Mouse (Mus musculus) MEL (cell line): ENCODE measurements around the gene Pde7b. TPM values are rescaled to one million over a fixed set of nuclear protein-coding genes. Genes with fewer than 3 reads are reported as not detected.

Experiments used
- DNase-seq: peaks from one replicate; pipeline ENCODE4 v3.0.0; 2011; ENCODE audit warnings: low read depth, low spot score
- H3K27ac ChIP-seq: 2 replicates; pipeline ENCODE4 v1.5.1; 2012; ENCODE audit warnings: low read depth, mild to moderate bottlenecking, control low read depth, low read length, moderate library complexity; ENCODE audit not compliant: control insufficient read depth
- H3K27me3 ChIP-seq, 2 experiments: fragments of 150-350 bp in 1 of 2; sonication (generic) in 1 of 2; 2 replicates each; pipeline ENCODE4 v1.6.1; 2012; ENCODE audit warnings: low read length in 2 of 2, mild to moderate bottlenecking in 2 of 2, improper control_type of control experiment in 1 of 2, moderate library complexity in 1 of 2; ENCODE audit not compliant: insufficient read depth in 2 of 2, control insufficient read depth in 1 of 2
- H3K36me3 ChIP-seq, 2 experiments: 2 replicates each; pipeline ENCODE4 v1.6.1; 2012 to 2014; ENCODE audit warnings: low read length in 2 of 2, improper control_type of control experiment in 1 of 2, inconsistent platforms in 1 of 2, mild to moderate bottlenecking in 1 of 2; ENCODE audit not compliant: insufficient read depth in 2 of 2, control insufficient read depth in 1 of 2
- H3K4me1 ChIP-seq, 2 experiments: fragments of 150-350 bp in 1 of 2; sonication (generic) in 1 of 2; 2 replicates each; pipeline ENCODE4 v1.6.1; 2012; ENCODE audit warnings: low read length in 2 of 2, improper control_type of control experiment in 1 of 2, mild to moderate bottlenecking in 1 of 2; ENCODE audit not compliant: insufficient read depth in 2 of 2, control insufficient read depth in 1 of 2
- H3K4me3 ChIP-seq, 2 experiments: fragments of 150-350 bp in 1 of 2; sonication (generic) in 1 of 2; 2 replicates each; pipeline ENCODE4 v1.5.1; 2012; ENCODE audit warnings: low read depth in 2 of 2, low read length in 2 of 2, mild to moderate bottlenecking in 2 of 2, moderate library complexity in 2 of 2, control low read depth in 1 of 2, improper control_type of control experiment in 1 of 2; ENCODE audit not compliant: control insufficient read depth in 1 of 2, insufficient read depth in 1 of 2
- H3K79me2 ChIP-seq: 2 replicates; pipeline ENCODE4 v1.6.1; 2012; ENCODE audit warnings: mild to moderate bottlenecking, low read length, moderate library complexity; ENCODE audit not compliant: control insufficient read depth, poor library complexity, insufficient read depth
- H3K9ac ChIP-seq: 2 replicates; pipeline ENCODE4 v1.6.1; 2012; ENCODE audit warnings: low read depth, mild to moderate bottlenecking, control low read depth, low read length, moderate library complexity; ENCODE audit not compliant: control insufficient read depth, poor library complexity, severe bottlenecking
- H3K9me3 ChIP-seq: fragments of 150-350 bp; sonication (generic); replicated peaks from 2 replicates; pipeline ENCODE4 v1.6.1; 2012; ENCODE audit warnings: mild to moderate bottlenecking, low read length, improper control_type of control experiment, moderate library complexity; ENCODE audit not compliant: insufficient read depth
- BHLHE40 ChIP-seq: IDR thresholded peaks from 2 replicates; pipeline ENCODE4 v1.6.1; 2012; ENCODE audit warnings: low read depth, mild to moderate bottlenecking, inconsistent platforms, low read length, improper control_type of control experiment, borderline replicate concordance
- CTCF ChIP-seq, 3 experiments: IDR thresholded peaks in 2 of 3; conservative IDR thresholded peaks in 1 of 3; 2 replicates each; pipeline ENCODE4 v1.5.1; 2011 to 2012; ENCODE audit warnings: low read length in 3 of 3, low read depth in 2 of 3, mild to moderate bottlenecking in 2 of 3, improper control_type of control experiment in 1 of 3, inconsistent platforms in 1 of 3, mixed read lengths in 1 of 3, moderate library complexity in 1 of 3; ENCODE audit not compliant: control insufficient read depth in 1 of 3, insufficient read depth in 1 of 3, poor library complexity in 1 of 3, severe bottlenecking in 1 of 3
- E2F4 ChIP-seq: IDR thresholded peaks from 2 replicates; pipeline ENCODE4 v1.6.1; 2011; ENCODE audit warnings: low read depth, low read length, improper control_type of control experiment, borderline replicate concordance
- ELF1 ChIP-seq: IDR thresholded peaks from 2 replicates; pipeline ENCODE4 v1.6.1; 2014; ENCODE audit warnings: low read depth, mild to moderate bottlenecking, inconsistent platforms, low read length, improper control_type of control experiment, moderate library complexity
- EP300 ChIP-seq, 2 experiments: IDR thresholded peaks; 2 replicates each; pipeline ENCODE4 v1.6.1; 2011; ENCODE audit warnings: improper control_type of control experiment in 2 of 2, low read length in 2 of 2, low read depth in 1 of 2, mild to moderate bottlenecking in 1 of 2
- ETS1 ChIP-seq: IDR thresholded peaks from 2 replicates; pipeline ENCODE4 v1.6.1; 2012; ENCODE audit warnings: low read depth, mild to moderate bottlenecking, inconsistent platforms, low read length, improper control_type of control experiment, moderate library complexity
- GABPA ChIP-seq: IDR thresholded peaks from 2 replicates; pipeline ENCODE4 v1.6.1; 2012; ENCODE audit warnings: low read depth, mild to moderate bottlenecking, inconsistent platforms, low read length, improper control_type of control experiment, moderate library complexity
- GATA1 ChIP-seq: IDR thresholded peaks from 2 replicates; pipeline ENCODE4 v1.6.1; 2011; ENCODE audit warnings: low read depth, low read length, improper control_type of control experiment
- JUND ChIP-seq: IDR thresholded peaks from 2 replicates; pipeline ENCODE4 v1.6.1; 2011; ENCODE audit warnings: low read depth, mild to moderate bottlenecking, improper control_type of control experiment, low read length
- MAFK ChIP-seq: IDR thresholded peaks from 2 replicates; pipeline ENCODE4 v1.6.1; 2011; ENCODE audit warnings: low read depth, mild to moderate bottlenecking, low read length, improper control_type of control experiment, borderline replicate concordance
- MAX ChIP-seq: IDR thresholded peaks from 2 replicates; pipeline ENCODE4 v1.6.1; 2011; ENCODE audit warnings: low read length, improper control_type of control experiment
- MEF2A ChIP-seq: IDR thresholded peaks from 2 replicates; pipeline ENCODE4 v1.6.1; 2014; ENCODE audit warnings: low read depth, mild to moderate bottlenecking, inconsistent platforms, low read length, improper control_type of control experiment; ENCODE audit not compliant: poor library complexity, insufficient replicate concordance, severe bottlenecking; ENCODE audit errors: extremely low read depth
- MXI1 ChIP-seq: IDR thresholded peaks from 2 replicates; pipeline ENCODE4 v1.6.1; 2011; ENCODE audit warnings: mild to moderate bottlenecking, low read depth, low read length, improper control_type of control experiment
- MYB ChIP-seq: IDR thresholded peaks from 2 replicates; pipeline ENCODE4 v1.6.1; 2011; ENCODE audit warnings: mild to moderate bottlenecking, low read depth, low read length, improper control_type of control experiment
- MYC ChIP-seq: IDR thresholded peaks from 2 replicates; pipeline ENCODE4 v1.6.1; 2011; ENCODE audit warnings: low read depth, mild to moderate bottlenecking, low read length, improper control_type of control experiment, moderate library complexity
- NELFE ChIP-seq: IDR thresholded peaks from 2 replicates; pipeline ENCODE4 v1.6.1; 2011; ENCODE audit warnings: low read depth, low read length, improper control_type of control experiment
- POLR2A ChIP-seq, 2 experiments: IDR thresholded peaks; 2 replicates each; pipeline ENCODE4 v1.6.1; 2011 to 2012; ENCODE audit warnings: low read length in 2 of 2, mild to moderate bottlenecking in 2 of 2, control low read depth in 1 of 2, improper control_type of control experiment in 1 of 2, low read depth in 1 of 2, moderate library complexity in 1 of 2; ENCODE audit not compliant: control insufficient read depth in 1 of 2, insufficient read depth in 1 of 2, poor library complexity in 1 of 2
- RAD21 ChIP-seq: IDR thresholded peaks from 2 replicates; pipeline ENCODE4 v1.6.1; 2011; ENCODE audit warnings: mild to moderate bottlenecking, low read depth, low read length, improper control_type of control experiment
- SMC3 ChIP-seq: IDR thresholded peaks from 2 replicates; pipeline ENCODE4 v1.6.1; 2011; ENCODE audit warnings: low read depth, low read length, improper control_type of control experiment
- TAL1 ChIP-seq: IDR thresholded peaks from 2 replicates; pipeline ENCODE4 v1.6.1; 2012; ENCODE audit warnings: mild to moderate bottlenecking, inconsistent platforms, low read length, moderate library complexity, mixed read lengths
- TBP ChIP-seq: IDR thresholded peaks from 2 replicates; pipeline ENCODE4 v1.8.0; 2011; ENCODE audit warnings: low read depth, low read length, improper control_type of control experiment
- TCF12 ChIP-seq: IDR thresholded peaks from 2 replicates; pipeline ENCODE4 v1.6.1; 2014; ENCODE audit warnings: low read depth, mild to moderate bottlenecking, inconsistent platforms, low read length, improper control_type of control experiment, moderate library complexity
- USF1 ChIP-seq: IDR thresholded peaks from 2 replicates; pipeline ENCODE4 v1.6.1; 2014; ENCODE audit warnings: low read depth, mild to moderate bottlenecking, inconsistent platforms, low read length, improper control_type of control experiment, moderate library complexity
- ZNF384 ChIP-seq: IDR thresholded peaks from 2 replicates; pipeline ENCODE4 v1.6.1; 2012; ENCODE audit warnings: low read depth, mild to moderate bottlenecking, inconsistent platforms, low read length, improper control_type of control experiment
- polyA plus RNA-seq, 2 experiments: library from polyadenylated mRNA; stranded (reverse) in 1 of 2; unstranded in 1 of 2; fragments of >175 nt in 1 of 2; fragments of >200 nt in 1 of 2; gene quantifications; 2 replicates each; pipeline versions ENCODE4 v1.2.1 to v1.2.4; 2012; ENCODE audit warnings: low replicate concordance in 2 of 2, low read depth in 1 of 2; ENCODE audit not compliant: insufficient read length in 2 of 2, insufficient read depth in 1 of 2, missing spikeins in 1 of 2
- total RNA-seq: library from RNA; depleted of rRNA; stranded (reverse); fragments of 300-350 nt; gene quantifications from 2 replicates; pipeline ENCODE4 v1.2.3, GENCODE M21; 2012

The Pde7b gene
- total and polyA plus RNA-seq, 3 experiments: 0.04 TPM; not detected in 2

DNA sequence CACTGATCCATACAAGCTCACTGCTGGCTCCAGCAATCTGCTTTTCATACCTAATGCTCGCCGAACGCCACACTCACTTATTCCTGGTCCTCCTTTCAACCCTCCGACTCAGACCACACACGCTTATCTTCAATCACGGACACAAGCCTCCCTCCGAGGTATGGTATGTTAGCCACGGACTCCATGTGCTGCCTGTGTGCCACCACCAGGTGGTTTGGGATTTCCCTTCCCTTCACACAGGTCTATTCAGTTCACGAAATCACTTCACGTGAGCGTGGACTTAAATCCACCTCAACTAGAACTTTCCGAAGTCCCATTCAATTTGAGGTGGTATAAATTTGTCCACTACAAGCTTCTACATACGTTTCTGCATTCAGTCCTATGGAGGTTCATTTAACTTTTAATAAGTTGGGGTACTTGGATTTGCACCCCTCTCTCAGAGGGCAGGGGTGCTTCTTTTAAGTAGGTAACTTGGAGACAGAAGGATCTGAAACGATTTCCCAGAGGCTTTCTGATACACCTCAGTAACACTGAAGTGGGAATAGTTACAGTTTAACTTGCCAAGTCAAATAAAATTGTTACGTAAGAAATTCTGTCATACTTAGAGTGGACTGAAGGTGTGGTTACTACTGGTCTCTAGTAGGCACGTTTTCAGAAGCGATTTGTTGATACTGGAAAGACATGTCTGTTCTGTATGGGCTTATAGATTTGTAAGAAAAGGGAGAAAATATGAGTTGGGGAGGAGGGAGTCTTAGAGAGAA is 221.4 kb downstream of the Pde7b start:
- H3K4me1 ChIP-seq: no peaks in the 10 kb centered on the region
- TF ChIP-seq MXI1: no peak
- no peak for TF ChIP-seq GATA1
- TF ChIP-seq SMC3: no peak
- TF ChIP-seq ELF1: no peak
- no peak for TF ChIP-seq MEF2A
- TF ChIP-seq E2F4: no peak
- no peak for TF ChIP-seq NELFE
- no peak for TF ChIP-seq MAX
- TF ChIP-seq CTCF (IDR thresholded peaks at IDR 0.05 in 2 of 3, conservative IDR thresholded peaks at IDR 0.05 in 1 of 3; ENCODE audit: control insufficient read depth in 1 of 3, insufficient read depth in 1 of 3, low read depth in 2 of 3, low read length in 3 of 3, poor library complexity in 1 of 3, severe bottlenecking in 1 of 3): no peak
- no peak for TF ChIP-seq MYB
- TF ChIP-seq USF1: no peak
- TF ChIP-seq TBP: no peak
- no peak for TF ChIP-seq ZNF384
- TF ChIP-seq EP300 (IDR thresholded peaks at IDR 0.05; ENCODE audit: low read depth in 1 of 2, low read length in 2 of 2): no peak
- no peak for TF ChIP-seq MAFK
- TF ChIP-seq ETS1: no peak
- TF ChIP-seq, all 39 proteins: peak for 0
- H3K27ac ChIP-seq: no peak overlapping the region
- no peak overlapping the region for H3K4me3 ChIP-seq
- peaks cover 5 to 11% of the 10 kb centered on the region in 2 experiments for H3K27me3 ChIP-seq
- no peaks in the 10 kb centered on the region for H3K36me3 ChIP-seq
- no peaks in the 10 kb centered on the region for H3K9me3 ChIP-seq
- DNase-seq: no peak
- no peaks in the 10 kb centered on the region for H3K79me2 ChIP-seq
- H3K9ac ChIP-seq: no peak overlapping the region

DNA sequence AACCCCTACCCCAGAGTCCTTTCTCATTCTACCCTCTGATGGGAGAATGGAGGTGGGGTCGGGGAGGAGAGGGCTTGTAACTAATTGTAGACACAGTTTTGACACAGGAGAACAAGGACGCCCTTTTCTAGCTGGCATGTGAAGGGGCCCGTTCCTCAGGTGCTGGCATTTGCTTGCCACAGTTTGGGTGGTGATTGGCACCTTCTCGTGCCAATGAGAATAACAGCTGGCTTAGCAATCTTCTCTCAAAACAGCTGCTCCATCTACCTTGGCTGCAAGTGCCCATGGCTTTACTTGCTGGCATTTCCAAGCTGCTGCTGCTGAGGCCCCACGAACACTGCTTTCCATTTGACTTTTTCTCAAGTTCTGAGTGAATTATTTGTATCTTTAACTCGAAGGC is 223.7 kb downstream of the Pde7b start:
- Histone ChIP-seq H3K4me3 (no peak overlapping the region), H3K27me3 (peaks cover 5 to 11% of the 10 kb centered on the region in 2 experiments), H3K9ac (no peak overlapping the region), H3K4me1 (no peaks in the 10 kb centered on the region), H3K36me3 (no peaks in the 10 kb centered on the region), H3K27ac (no peak overlapping the region), H3K9me3 (no peaks in the 10 kb centered on the region), H3K79me2 (no peaks in the 10 kb centered on the region)
- no peak for DNase-seq
- TF ChIP-seq MEF2A (no peak), ETS1 (no peak), NELFE (no peak), TCF12 (no peak), EP300 (IDR thresholded peaks at IDR 0.05; ENCODE audit: low read depth in 1 of 2, low read length in 2 of 2) (no peak), MXI1 (no peak), RAD21 (no peak), USF1 (no peak), E2F4 (no peak), JUND (no peak), BHLHE40 (no peak), MYC (no peak), TAL1 (no peak), POLR2A (IDR thresholded peaks at IDR 0.05; ENCODE audit: control insufficient read depth in 1 of 2, insufficient read depth in 1 of 2, low read depth in 1 of 2, low read length in 2 of 2, poor library complexity in 1 of 2) (no peak), GABPA (no peak), ZNF384 (no peak), SMC3 (no peak)
